In the genomic region with DNA sequence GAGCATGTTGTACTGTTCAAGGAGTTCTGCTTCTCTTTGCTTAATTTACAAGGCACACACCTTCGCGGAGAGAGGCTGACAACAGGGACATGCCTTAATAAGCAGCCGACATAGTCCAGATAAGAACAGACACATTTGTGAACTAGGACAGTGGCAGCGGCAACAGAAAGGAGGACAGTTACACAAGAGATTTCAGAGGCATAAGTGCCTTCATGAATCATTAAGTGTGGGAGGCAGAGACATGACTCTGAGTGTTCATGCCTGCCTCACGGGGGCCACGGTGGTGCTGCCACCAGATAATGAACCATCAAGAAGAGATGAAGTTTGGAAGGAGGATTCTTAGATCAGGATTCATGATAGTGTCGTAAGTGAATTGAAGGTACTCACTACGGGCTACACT, we compare ENCODE assay signal across 24 mouse cellular contexts. TPM values are rescaled to one million over a fixed set of nuclear protein-coding genes. Genes with fewer than 3 reads are reported as not detected.
A peak's percentile ranks its signal among the peaks of the same experiment; 100 is the strongest.
DNase-seq lines count a peak whose midpoint lies in the region; TF ChIP-seq lines count a peak whose summit lies in the region.
"Had no signal": no experiment of that assay in that cellular context is flagged by ENCODE, and none has a peak within 500 bp of the region (broad histone marks: within the 10 kb centered on the region; RNA-seq: fewer than 3 reads in every experiment).

No protein-coding gene starts in this region.

- peak overlapping the region; percentile 47 for H3K27ac ChIP-seq in layer of hippocampus, adult 2 months
- H3K27ac ChIP-seq: embryonic facial prominence, embryonic 12.5 days; heart, embryonic 15.5 days; kidney, embryonic 15.5 days; limb, embryonic 13.5 days; lung, embryonic 15.5 days had no signal

- TF ChIP-seq CTCF in layer of hippocampus, adult 2 months (conservative IDR thresholded peaks at IDR 0.05), result no peak

- DNase-seq in adrenal gland, postnatal 14 days, result peak; percentile 9
- DNase-seq in adrenal gland, postnatal 4 days (ENCODE audit: low spot score in 2 of 2), result no peak
- DNase-seq in layer of hippocampus, adult 2 months (ENCODE audit: low spot score in 2 of 2), result no peak
- no peak for DNase-seq in layer of hippocampus, adult 11-12 months (ENCODE audit: low spot score)
- peak; percentile 59 for DNase-seq in right cerebral cortex, adult 18-20 months
- no peak for DNase-seq in right cerebral cortex, postnatal 10 days (ENCODE audit: low spot score in 2 of 2)
- DNase-seq in left cerebral cortex, adult 9 months (ENCODE audit: low spot score in 2 of 2), result peak; percentile 31 to 47
- no peak for DNase-seq in urinary bladder, postnatal 36 days (ENCODE audit: low spot score in 2 of 2)
- DNase-seq: adrenal gland, postnatal 10 days; cerebellum, postnatal 14 days; embryo, embryonic 11 days; gastrocnemius, postnatal 10 days; kidney, adult 18-20 months; kidney, postnatal 25 days had no signal

- H3K4me3 ChIP-seq in layer of hippocampus, adult 2 months, result no peak overlapping the region
- H3K4me3 ChIP-seq: embryonic facial prominence, embryonic 12.5 days; heart, embryonic 15.5 days; kidney, embryonic 15.5 days; limb, embryonic 13.5 days; lung, embryonic 15.5 days had no signal

RNA-seq across cellular contexts. Expression of gene Gabrg2, which starts 38.0 kb away (rescaled TPM):
- total RNA-seq in adrenal gland, postnatal 14 days (2021), result 1.2 and 1.9 TPM in 2 replicates
- 1 to 10 TPM; 2.2 to 3.0 TPM for total RNA-seq in adrenal gland, postnatal 4 days (2021)
- 100 to 1,000 TPM; 163 to 168 TPM for total RNA-seq in layer of hippocampus, adult 2 months (2021)
- total RNA-seq: CH12.LX; ES-E14; heart, postnatal 25 days; megakaryocyte, adult 5-6 weeks; neutrophil, adult 5-6 weeks had no signal

Comparison
In these comparisons a context has a peak if more than half of its experiments do, and no peak if none do; other contexts are left out.
1. DNase-seq: peak in adrenal gland, postnatal 14 days (single experiment), right cerebral cortex, adult 18-20 months (single experiment) and left cerebral cortex, adult 9 months (2 of 2); none in adrenal gland, postnatal 4 days (0 of 2), layer of hippocampus, adult 2 months (0 of 2), layer of hippocampus, adult 11-12 months (single experiment), right cerebral cortex, postnatal 10 days (0 of 2) and urinary bladder, postnatal 36 days (0 of 2).
2. RNA of gene Gabrg2, which starts 38.0 kb away (total RNA-seq): 163 to 168 TPM in layer of hippocampus, adult 2 months; 2.2 to 3.0 TPM in adrenal gland, postnatal 4 days and 1.2 to 1.9 TPM in adrenal gland, postnatal 14 days; every median in the first group is over 10 times any median in the second.